Mouse (Mus musculus): Measurements from ENCODE around the gene Gm960.
"Not testable (repeated sequence)": the region's sequence is repeated elsewhere in the genome, so short reads cannot be mapped to it uniquely, and the experiment has no call there.

The Gm960 gene

DNA sequence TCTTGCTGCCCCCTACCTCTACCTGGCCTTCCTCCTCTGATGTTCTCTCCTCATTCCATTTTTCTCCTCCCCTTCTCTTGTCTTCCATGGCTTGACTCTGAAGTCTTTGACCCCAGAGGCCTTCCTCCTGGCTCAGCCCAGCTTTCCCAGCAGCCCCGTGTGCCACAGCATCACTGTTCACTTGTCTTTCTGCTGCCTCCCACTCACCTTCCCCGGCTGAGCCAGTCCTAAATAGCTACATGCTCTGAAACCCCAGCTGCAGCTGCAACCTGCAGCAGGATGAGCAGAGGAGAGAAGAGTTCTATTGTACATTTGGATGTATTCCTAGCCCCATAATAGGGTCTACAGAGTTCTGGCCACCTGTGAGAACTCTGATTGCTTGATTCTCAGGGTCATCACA is 111.0 kb downstream of the Gm960 start:
- DNase-seq = no peak

DNA sequence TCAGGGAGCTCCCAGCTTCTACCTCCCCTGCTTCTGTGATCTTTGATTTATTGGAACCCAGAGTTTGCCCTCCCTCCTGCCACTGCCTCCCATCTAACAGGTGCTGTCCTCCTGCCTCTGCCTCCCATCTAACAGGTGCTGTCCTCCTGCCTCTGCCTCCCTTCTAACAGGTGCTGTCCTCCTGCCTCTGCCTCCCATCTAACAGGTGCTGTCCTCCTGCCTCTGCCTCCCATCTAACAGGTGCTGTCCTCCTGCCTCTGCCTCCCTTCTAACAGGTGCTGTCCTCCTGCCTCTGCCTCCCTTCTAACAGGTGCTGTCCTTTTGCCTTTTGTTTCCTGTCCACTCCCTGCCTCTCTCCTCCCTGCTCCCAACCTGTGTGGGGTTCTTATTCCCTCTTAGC is 111.7 kb downstream of the Gm960 start:
- not testable (repeated sequence) for DNase-seq

DNA sequence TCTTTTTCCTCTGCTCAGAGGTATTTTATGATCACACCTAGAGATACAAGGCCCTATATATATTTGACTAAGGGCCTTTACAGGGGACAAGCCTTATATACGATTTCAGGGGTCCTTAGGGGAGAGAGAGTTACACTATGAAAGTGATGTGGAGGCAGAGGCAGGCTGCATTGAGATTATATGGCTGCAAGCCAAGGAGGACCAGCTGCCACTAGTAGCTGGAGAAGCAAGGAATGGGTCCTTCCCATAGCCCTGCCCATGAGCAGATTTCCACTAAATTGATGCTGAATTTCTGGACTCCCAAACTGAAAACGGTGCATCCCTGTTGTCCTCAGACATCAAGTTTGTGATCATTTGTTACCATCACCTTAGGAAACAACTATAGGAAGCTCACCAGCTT is 114.6 kb downstream of the Gm960 start:
- DNase-seq = no peak

DNA sequence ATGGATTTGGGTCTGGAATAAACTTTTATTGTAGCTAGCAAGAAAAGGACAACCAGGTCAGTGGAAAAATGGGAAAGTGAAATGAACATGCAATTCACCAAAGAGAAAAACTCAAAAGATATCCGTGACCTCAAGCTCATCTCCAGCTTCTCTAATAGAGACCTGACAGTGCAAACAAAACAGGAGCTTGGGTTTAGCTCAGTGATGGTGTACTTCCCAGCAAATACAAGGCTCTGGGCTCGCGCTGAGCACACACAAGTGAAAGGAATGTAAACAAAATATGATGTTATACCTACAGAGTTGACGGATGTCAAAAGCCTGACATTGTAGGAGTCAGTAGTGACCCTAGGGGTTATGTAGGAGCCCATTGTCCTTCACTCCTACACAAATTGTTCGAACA is 119.2 kb downstream of the Gm960 start:
- no peak for DNase-seq

DNA sequence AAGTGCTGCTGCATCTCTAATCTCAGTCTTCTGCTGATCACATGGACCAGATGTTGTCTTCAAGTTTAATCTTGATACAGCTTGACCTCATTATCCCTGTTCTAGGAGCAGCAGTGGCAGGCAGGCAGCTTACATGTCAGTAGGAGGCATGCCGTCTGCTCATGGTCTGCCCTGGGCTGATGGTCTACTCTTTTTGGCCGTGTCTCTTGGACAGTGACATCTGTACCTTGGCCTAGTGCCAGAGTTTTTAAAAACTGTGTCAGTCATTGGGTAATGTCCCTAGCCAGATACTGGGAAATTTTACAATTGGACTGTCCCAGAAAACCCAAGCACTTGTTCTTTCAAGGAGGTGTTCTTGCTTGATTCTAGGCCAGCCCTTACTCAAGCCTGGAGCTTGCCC is 119.7 kb downstream of the Gm960 start:
- no peak for DNase-seq
